Mouse (Mus musculus) bone marrow, adult 2 months (tissue): ENCODE results near the gene Thbs3.

ENCODE experiments used
- CTCF ChIP-seq: fragments of 200-500 bp; IDR thresholded peaks from 2 replicates; pipeline ENCODE4 v1.5.1; 2011; ENCODE audit warnings: low read length, control low read depth; ENCODE audit not compliant: control insufficient read depth, insufficient read depth
- POLR2A ChIP-seq: fragments of 200-500 bp; IDR thresholded peaks from 2 replicates; pipeline ENCODE4 v1.6.1; 2011; ENCODE audit warnings: low read depth, mild to moderate bottlenecking, control low read depth, low read length, borderline replicate concordance; ENCODE audit not compliant: control insufficient read depth

GRCm38 (mm10) chr3:89188478-89188875 lies 26.5 kb upstream of the Thbs3 start:
- TF ChIP-seq CTCF (no peak), POLR2A (no peak)
